Mouse (Mus musculus) C2C12 (cell line): Measurements from ENCODE around the gene Dcaf15. TPM values are rescaled to one million over a fixed set of nuclear protein-coding genes. Genes with fewer than 3 reads are reported as not detected.

ENCODE experiments used
- H3K27me3 ChIP-seq: one replicate; pipeline ENCODE4 v1.6.1; 2011; ENCODE audit not compliant: control insufficient read depth, insufficient read depth, insufficient read length
- H3K36me3 ChIP-seq: one replicate; pipeline ENCODE4 v1.6.1; 2011; ENCODE audit not compliant: control insufficient read depth, insufficient read depth
- H3K4me3 ChIP-seq: one replicate; pipeline ENCODE4 v1.5.1; 2011; ENCODE audit warnings: mild to moderate bottlenecking, control low read depth; ENCODE audit not compliant: poor library complexity, insufficient read depth, severe bottlenecking
- H3K79me2 ChIP-seq: one replicate; pipeline ENCODE4 v1.6.1; 2011; ENCODE audit not compliant: control insufficient read depth, insufficient read depth
- H3K79me3 ChIP-seq: one replicate; pipeline ENCODE4 v1.6.1; 2011; ENCODE audit warnings: low read depth, control low read depth
- H3ac ChIP-seq: one replicate; pipeline ENCODE3; 2011; ENCODE audit warnings: low read depth; ENCODE audit not compliant: control insufficient read depth, insufficient read length
- CEBPB ChIP-seq: IDR thresholded peaks from one replicate; pipeline ENCODE4 v1.6.1; 2011; ENCODE audit warnings: low read depth, mild to moderate bottlenecking, control low read depth, moderate library complexity
- CTCF ChIP-seq: IDR thresholded peaks from one replicate; pipeline ENCODE4 v1.5.1; 2011; ENCODE audit not compliant: control insufficient read depth, insufficient read depth, insufficient read length
- FOSL1 ChIP-seq: IDR thresholded peaks from one replicate; pipeline ENCODE4 v1.8.0; 2011; ENCODE audit warnings: mild to moderate bottlenecking, low read length; ENCODE audit not compliant: poor library complexity, insufficient read depth, severe bottlenecking
- MAX ChIP-seq: IDR thresholded peaks from one replicate; pipeline ENCODE4 v1.6.1; 2011; ENCODE audit warnings: mild to moderate bottlenecking, control low read depth
- MYOD1 ChIP-seq: IDR thresholded peaks from one replicate; pipeline ENCODE4 v1.6.1; 2011; ENCODE audit warnings: low read depth; ENCODE audit not compliant: control insufficient read depth, insufficient read length
- MYOG ChIP-seq: IDR thresholded peaks from one replicate; pipeline ENCODE4 v1.6.1; 2011; ENCODE audit not compliant: control insufficient read depth, insufficient read length; ENCODE audit errors: extremely low read depth
- USF1 ChIP-seq: IDR thresholded peaks from one replicate; pipeline ENCODE4 v1.6.1; 2011; ENCODE audit warnings: low read depth, mild to moderate bottlenecking, control low read depth, moderate library complexity
- polyA plus RNA-seq: library from polyadenylated mRNA; unstranded; fragments of >200 nt; fragmentation: generic; extraction: Trizol; gene quantifications from one replicate; pipeline ENCODE4 v1.2.1, GENCODE M21; 2012; ENCODE audit warnings: missing spikeins

Gene Dcaf15
- polyA plus RNA-seq, 1 experiment = 45.2 TPM

- Histone ChIP-seq H3ac (no peak overlapping the region), H3K27me3 (no peaks in the 10 kb centered on the region), H3K36me3 (peaks cover 27% of the 10 kb centered on the region), H3K4me3 (no peak overlapping the region), H3K79me2 (peaks cover 15% of the 10 kb centered on the region), H3K79me3 (peaks cover 2% of the 10 kb centered on the region)
- TF ChIP-seq CEBPB (peak; percentile 83), MYOD1 (peak; percentile 11), FOSL1 (no peak)
Observed at GRCm38 (mm10) chr8:84144636-84145245, 40.2 kb upstream of the Dcaf15 start.

GRCm38 (mm10) chr8:84140838-84141237 is 36.3 kb upstream of the Dcaf15 start:
- no peak overlapping the region for H3ac ChIP-seq
- H3K79me3 ChIP-seq = no peaks in the 10 kb centered on the region
- H3K27me3 ChIP-seq = no peaks in the 10 kb centered on the region
- no peak for TF ChIP-seq MAX
- TF ChIP-seq MYOD1 = no peak
- no peak for TF ChIP-seq MYOG
- TF ChIP-seq CTCF = no peak
- TF ChIP-seq FOSL1 = no peak
- no peak for TF ChIP-seq CEBPB
- TF ChIP-seq USF1 = no peak
- H3K36me3 ChIP-seq = peaks cover 58% of the 10 kb centered on the region
- no peak overlapping the region for H3K4me3 ChIP-seq
- no peaks in the 10 kb centered on the region for H3K79me2 ChIP-seq

- TF ChIP-seq USF1 (peak; percentile 68), CEBPB (no peak)
- H3K36me3 ChIP-seq = peaks cover 70% of the 10 kb centered on the region
- H3K79me3 ChIP-seq = no peaks in the 10 kb centered on the region
- H3K27me3 ChIP-seq = no peaks in the 10 kb centered on the region
- no peaks in the 10 kb centered on the region for H3K79me2 ChIP-seq
- no peak overlapping the region for H3K4me3 ChIP-seq
- H3ac ChIP-seq = no peak overlapping the region
Observed at GRCm38 (mm10) chr8:84137848-84138247, 33.3 kb upstream of the Dcaf15 start.

GRCm38 (mm10) chr8:84132225-84132624 is 27.7 kb upstream of the Dcaf15 start:
- no peak for TF ChIP-seq USF1
- TF ChIP-seq CTCF = no peak
- no peak for TF ChIP-seq MYOD1
- TF ChIP-seq MAX = no peak
- no peak for TF ChIP-seq MYOG
- no peak for TF ChIP-seq FOSL1
- TF ChIP-seq CEBPB = no peak
- H3K36me3 ChIP-seq = peaks cover 43% of the 10 kb centered on the region
- H3ac ChIP-seq = no peak overlapping the region
- no peaks in the 10 kb centered on the region for H3K79me3 ChIP-seq
- no peak overlapping the region for H3K4me3 ChIP-seq
- H3K27me3 ChIP-seq = no peaks in the 10 kb centered on the region
- H3K79me2 ChIP-seq = no peaks in the 10 kb centered on the region

GRCm38 (mm10) chr8:84130806-84131205 is 26.2 kb upstream of the Dcaf15 start:
- H3K4me3 ChIP-seq = no peak overlapping the region
- H3K79me2 ChIP-seq = no peaks in the 10 kb centered on the region
- no peak overlapping the region for H3ac ChIP-seq
- peaks cover 34% of the 10 kb centered on the region for H3K36me3 ChIP-seq
- H3K27me3 ChIP-seq = no peaks in the 10 kb centered on the region
- TF ChIP-seq CEBPB (no peak), FOSL1 (no peak), MYOD1 (no peak), MYOG (no peak), MAX (no peak), USF1 (no peak), CTCF (no peak)
- no peaks in the 10 kb centered on the region for H3K79me3 ChIP-seq

- Histone ChIP-seq H3K79me3 (no peaks in the 10 kb centered on the region), H3ac (no peak overlapping the region), H3K4me3 (no peak overlapping the region), H3K36me3 (peaks cover 15% of the 10 kb centered on the region), H3K27me3 (no peaks in the 10 kb centered on the region), H3K79me2 (no peaks in the 10 kb centered on the region)
- TF ChIP-seq MYOG = no peak
- no peak for TF ChIP-seq USF1
- TF ChIP-seq MYOD1 = no peak
- no peak for TF ChIP-seq MAX
- TF ChIP-seq CTCF = no peak
- TF ChIP-seq CEBPB = no peak
- TF ChIP-seq FOSL1 = no peak
Observed at GRCm38 (mm10) chr8:84128277-84128676, 23.7 kb upstream of the Dcaf15 start.
